19 mouse cellular contexts compared by ENCODE assay signal in genomic region chr10:40398842-40399241, GRCm38 (mm10). TPM values are rescaled to one million over a fixed set of nuclear protein-coding genes. Genes with fewer than 3 reads are reported as not detected.
DNase-seq lines count a peak whose midpoint lies in the region; ATAC-seq and TF ChIP-seq lines count a peak whose summit lies in the region.
"Had no signal": no experiment of that assay in that cellular context is flagged by ENCODE, and none has a peak within 500 bp of the region (broad histone marks: within the 10 kb centered on the region; RNA-seq: fewer than 3 reads in every experiment).

No protein-coding gene starts in this region.

- TF ChIP-seq POLR2A in limb, embryonic 14.5 days (IDR thresholded peaks at IDR 0.05; ENCODE audit: borderline replicate concordance, extremely low read depth, insufficient read depth, insufficient read length): no peak

- H3K4me3 ChIP-seq in heart, embryonic 15.5 days: no peak overlapping the region
- H3K4me3 ChIP-seq in heart, embryonic 10.5 days: no peak overlapping the region
- no peak overlapping the region for H3K4me3 ChIP-seq in limb, embryonic 12.5 days (replicated peaks)
- H3K4me3 ChIP-seq in limb, embryonic 10.5 days: no peak overlapping the region
- no peak overlapping the region for H3K4me3 ChIP-seq in limb, embryonic 14.5 days (replicated peaks; ENCODE audit: low read length)
- H3K4me3 ChIP-seq: forebrain, embryonic 13.5 days; hindbrain, embryonic 10.5 days had no signal

- no peaks in the 10 kb centered on the region for H3K36me3 ChIP-seq in heart, embryonic 15.5 days
- H3K36me3 ChIP-seq in heart, embryonic 10.5 days: peaks cover 10% of the 10 kb centered on the region; the same call in 1 of the 2 replicates
- H3K36me3 ChIP-seq in limb, embryonic 12.5 days: peaks cover 16% of the 10 kb centered on the region
- peaks cover 11% of the 10 kb centered on the region; the same call in 1 of the 2 replicates for H3K36me3 ChIP-seq in limb, embryonic 10.5 days
- H3K36me3 ChIP-seq in limb, embryonic 14.5 days (ENCODE audit: control insufficient read depth, insufficient read depth, low read length): peaks cover 6% of the 10 kb centered on the region

- H3K4me1 ChIP-seq in heart, embryonic 15.5 days (replicated peaks): peaks cover 5% of the 10 kb centered on the region; the same call in 1 of the 2 replicates
- H3K4me1 ChIP-seq in heart, embryonic 10.5 days: no peaks in the 10 kb centered on the region
- H3K4me1 ChIP-seq in limb, embryonic 12.5 days (replicated peaks): no peaks in the 10 kb centered on the region; the same call in 1 of the 2 replicates
- no peaks in the 10 kb centered on the region for H3K4me1 ChIP-seq in limb, embryonic 10.5 days
- H3K4me1 ChIP-seq in limb, embryonic 14.5 days (ENCODE audit: control insufficient read depth, insufficient read depth, low read length): peaks cover 9% of the 10 kb centered on the region; the same call in 1 of the 2 replicates
- H3K4me1 ChIP-seq: forebrain, embryonic 13.5 days; hindbrain, embryonic 10.5 days had no signal

- no peak for DNase-seq in heart, embryonic 10.5 days (ENCODE audit: low spot score)
- DNase-seq in limb, embryonic 10.5 days (ENCODE audit: low spot score): no peak
- no peak for DNase-seq in limb, embryonic 14.5 days (ENCODE audit: low spot score)
- no peak for DNase-seq in lung, postnatal 25 days (ENCODE audit: low spot score)
- no peak for DNase-seq in kidney, adult 11 months
- DNase-seq: adrenal gland, adult 8-10 months; adrenal gland, postnatal 36 days; cerebellum, adult 2 months; cerebellum, postnatal 10 days; forebrain, postnatal 0 days; gastrocnemius, postnatal 25 days; heart, postnatal 10 days; kidney, adult 18-20 months had no signal

- no peak for ATAC-seq in heart, embryonic 15.5 days (replicated peaks; ENCODE audit: insufficient number of reproducible peaks, insufficient read depth, low FRiP score, low read depth)
- ATAC-seq in limb, embryonic 12.5 days (ENCODE audit: insufficient number of reproducible peaks, insufficient read depth, low FRiP score, low TSS enrichment, low read depth): no peak
- ATAC-seq in limb, embryonic 14.5 days (ENCODE audit: low FRiP score, low read depth): no peak
- ATAC-seq: forebrain, embryonic 13.5 days; forebrain, postnatal 0 days; hindbrain, embryonic 16.5 days had no signal

- WGBS in heart, embryonic 15.5 days: 48% methylated on average over 3 of the region's 3 CpGs
- WGBS in heart, embryonic 10.5 days: 77% methylated on average over 3 of the region's 3 CpGs
- WGBS in limb, embryonic 12.5 days: 77% methylated on average over 3 of the region's 3 CpGs
- WGBS in limb, embryonic 10.5 days: 91% methylated on average over 3 of the region's 3 CpGs
- WGBS in limb, embryonic 14.5 days: 69% methylated on average over 3 of the region's 3 CpGs

- no peak overlapping the region for H3K4me2 ChIP-seq in heart, embryonic 15.5 days
- H3K4me2 ChIP-seq in limb, embryonic 12.5 days: no peak overlapping the region
- no peak overlapping the region for H3K4me2 ChIP-seq in limb, embryonic 14.5 days (replicated peaks; ENCODE audit: low read depth, low read length, severe bottlenecking)
- H3K4me2 ChIP-seq: forebrain, embryonic 13.5 days had no signal

- no peak overlapping the region for H3K9ac ChIP-seq in heart, embryonic 15.5 days
- no peak overlapping the region for H3K9ac ChIP-seq in limb, embryonic 12.5 days (replicated peaks)
- H3K9ac ChIP-seq in limb, embryonic 14.5 days (ENCODE audit: low read depth, low read length, severe bottlenecking): no peak overlapping the region
- H3K9ac ChIP-seq: forebrain, embryonic 13.5 days; forebrain, postnatal 0 days had no signal

- no peaks in the 10 kb centered on the region for H3K27me3 ChIP-seq in heart, embryonic 15.5 days
- no peaks in the 10 kb centered on the region for H3K27me3 ChIP-seq in heart, embryonic 10.5 days (ENCODE audit: insufficient read depth, poor library complexity, severe bottlenecking)
- H3K27me3 ChIP-seq in limb, embryonic 12.5 days: no peaks in the 10 kb centered on the region
- no peaks in the 10 kb centered on the region for H3K27me3 ChIP-seq in limb, embryonic 10.5 days (ENCODE audit: low read depth, poor library complexity, severe bottlenecking)
- H3K27me3 ChIP-seq in limb, embryonic 14.5 days (ENCODE audit: control insufficient read depth, insufficient read depth, low read length): no peaks in the 10 kb centered on the region
- H3K27me3 ChIP-seq: forebrain, embryonic 13.5 days had no signal

- H3K9me3 ChIP-seq in heart, embryonic 15.5 days (replicated peaks): no peaks in the 10 kb centered on the region
- H3K9me3 ChIP-seq in heart, embryonic 10.5 days: no peaks in the 10 kb centered on the region
- H3K9me3 ChIP-seq in limb, embryonic 12.5 days: no peaks in the 10 kb centered on the region
- no peaks in the 10 kb centered on the region for H3K9me3 ChIP-seq in limb, embryonic 10.5 days (replicated peaks)
- no peaks in the 10 kb centered on the region for H3K9me3 ChIP-seq in limb, embryonic 14.5 days (ENCODE audit: control insufficient read depth, low read length)
- H3K9me3 ChIP-seq: forebrain, embryonic 13.5 days; G1E; hindbrain, embryonic 10.5 days had no signal

- H3K27ac ChIP-seq in heart, embryonic 15.5 days: 0 out of 2 replicates have a peak overlapping the region, but pooled peaks have one; percentile 20
- no peak overlapping the region for H3K27ac ChIP-seq in heart, embryonic 10.5 days
- H3K27ac ChIP-seq in limb, embryonic 12.5 days: peak overlapping the region; percentile 64; the same call in 1 of the 2 replicates
- no peak overlapping the region for H3K27ac ChIP-seq in limb, embryonic 10.5 days
- peak overlapping the region; percentile 65 for H3K27ac ChIP-seq in limb, embryonic 14.5 days (replicated peaks; ENCODE audit: low read depth, low read length)
- H3K27ac ChIP-seq: forebrain, embryonic 13.5 days; hindbrain, embryonic 10.5 days had no signal

RNA-seq across cellular contexts. Expression of gene Cdk19, which starts 59.5 kb away (rescaled TPM):
- 5.3 and 6.9 TPM in 2 replicates for polyA plus RNA-seq in heart, embryonic 15.5 days (2015; fragmentation: Nextera tagmentation; extraction: Ambion mirVana)
- polyA plus RNA-seq in heart, embryonic 10.5 days (2016; fragmentation: Nextera tagmentation; extraction: Ambion mirVana): 5.2 and 6.1 TPM in 2 replicates
- 15.7 and 16.3 TPM in 2 replicates for polyA plus RNA-seq in limb, embryonic 12.5 days (2016; fragmentation: Nextera tagmentation; extraction: Ambion mirVana)
- polyA plus RNA-seq in limb, embryonic 10.5 days (2016; fragmentation: Nextera tagmentation; extraction: Ambion mirVana): 5.0 and 9.0 TPM in 2 replicates
- polyA plus RNA-seq in limb, embryonic 14.5 days (2012; rRNA removed): 13.5 and 15.6 TPM in 2 replicates
- polyA plus RNA-seq in limb, embryonic 14.5 days (2014; fragmentation: Nextera tagmentation; extraction: Ambion mirVana): 12.2 and 14.4 TPM in 2 replicates

Comparison
In these comparisons a context has a peak if more than half of its experiments do, and no peak if none do; other contexts are left out.
1. H3K27ac ChIP-seq: peak in heart, embryonic 15.5 days (single experiment), limb, embryonic 12.5 days (single experiment) and limb, embryonic 14.5 days (single experiment); none in heart, embryonic 10.5 days (single experiment) and limb, embryonic 10.5 days (single experiment).